Mouse (Mus musculus) olfactory bulb, adult 2 months (tissue): ENCODE results near the gene Gtf2i. TPM values are rescaled to one million over a fixed set of nuclear protein-coding genes. Genes with fewer than 3 reads are reported as not detected.
A peak's percentile ranks its signal among the peaks of the same experiment; 100 is the strongest.

Experiments used
- H3K27ac ChIP-seq: fragments of 200-500 bp; 2 replicates; pipeline ENCODE4 v1.5.1; 2012; ENCODE audit warnings: low read depth, low read length; ENCODE audit not compliant: insufficient read depth
- H3K4me1 ChIP-seq: fragments of 200-500 bp; 2 replicates; pipeline ENCODE4 v1.6.1; 2012; ENCODE audit warnings: low read length; ENCODE audit not compliant: control insufficient read depth, insufficient read depth
- H3K4me3 ChIP-seq: fragments of 200-500 bp; 2 replicates; pipeline ENCODE4 v1.5.1; 2012; ENCODE audit warnings: mild to moderate bottlenecking, low read depth, low read length, moderate library complexity; ENCODE audit not compliant: insufficient read depth
- CTCF ChIP-seq: fragments of 200-500 bp; IDR thresholded peaks from 2 replicates; pipeline ENCODE4 v1.5.1; 2012; ENCODE audit warnings: low read depth, mild to moderate bottlenecking, low read length, moderate library complexity; ENCODE audit not compliant: insufficient read depth
- POLR2A ChIP-seq: fragments of 200-500 bp; IDR thresholded peaks from 2 replicates; pipeline ENCODE4 v1.6.1; 2012; ENCODE audit warnings: mild to moderate bottlenecking, low read depth, low read length, moderate library complexity; ENCODE audit not compliant: insufficient read depth
- WGBS: fragments of 180-500 bp; shearing (Covaris S2); methylation state at CpG from one replicate; pipeline ENCODE4 v1.1.7; 2018; 5-methylcytosine and 5-hydroxymethylcytosine counted together
- polyA plus RNA-seq: library from polyadenylated mRNA; stranded (reverse); fragments of >200 nt; gene quantifications from 2 replicates; pipeline ENCODE4 v1.2.4, GENCODE M21; 2012; ENCODE audit warnings: low replicate concordance; ENCODE audit not compliant: missing spikeins, insufficient read depth, insufficient read length

Gene Gtf2i
- polyA plus RNA-seq, 1 experiment: 380 TPM

DNA sequence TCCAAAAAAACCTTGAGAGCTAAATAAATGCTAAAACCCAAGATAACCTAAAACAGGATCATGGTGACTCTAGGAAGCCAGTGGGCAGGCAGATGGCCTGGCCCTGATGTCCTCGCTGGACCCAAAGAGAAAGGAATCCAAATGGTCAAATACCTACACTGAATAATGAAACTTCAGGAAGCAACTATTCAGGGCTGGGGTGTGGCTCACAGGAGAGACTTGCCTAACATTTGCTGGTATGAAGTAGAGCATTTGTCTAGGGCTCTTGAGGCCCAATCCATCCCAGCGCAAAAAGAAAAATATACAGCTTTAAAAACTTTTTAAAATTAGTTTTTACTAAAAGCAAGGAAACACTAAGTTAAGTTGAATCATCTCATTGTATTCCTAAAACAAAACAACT is 55.6 kb downstream of the Gtf2i start:
- Histone ChIP-seq H3K4me3 (no peak overlapping the region), H3K4me1 (peaks cover 15% of the 10 kb centered on the region), H3K27ac (no peak overlapping the region)
- 94% methylated on average over 2 of the region's 2 CpGs for WGBS
- TF ChIP-seq CTCF: no peak
- no peak for TF ChIP-seq POLR2A

DNA sequence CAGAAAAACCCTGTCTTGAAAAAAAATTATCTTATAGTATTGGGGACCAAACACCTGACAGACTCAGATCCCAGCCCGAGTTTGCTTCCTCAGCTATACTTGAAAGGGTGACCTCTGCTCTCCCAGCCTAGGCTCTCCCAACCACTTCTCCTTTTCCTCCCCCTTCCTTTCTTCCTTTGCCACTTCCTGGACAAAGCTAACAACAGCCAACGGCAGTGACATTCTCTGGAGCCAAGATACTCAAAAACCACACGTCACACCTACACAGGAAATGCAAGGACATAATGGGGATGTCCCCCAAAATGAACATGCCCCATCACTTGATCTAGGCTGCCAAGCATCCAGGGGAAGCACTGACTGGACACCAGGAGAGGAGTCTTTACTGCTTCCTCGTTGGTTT is 56.2 kb downstream of the Gtf2i start:
- 62% methylated on average over 4 of the region's 4 CpGs for WGBS
- Histone ChIP-seq H3K4me1 (peaks cover 17% of the 10 kb centered on the region), H3K4me3 (no peak overlapping the region), H3K27ac (0 out of 2 replicates have a peak overlapping the region, but pooled peaks have one; percentile 12)
- no peak for TF ChIP-seq POLR2A
- TF ChIP-seq CTCF: no peak

DNA sequence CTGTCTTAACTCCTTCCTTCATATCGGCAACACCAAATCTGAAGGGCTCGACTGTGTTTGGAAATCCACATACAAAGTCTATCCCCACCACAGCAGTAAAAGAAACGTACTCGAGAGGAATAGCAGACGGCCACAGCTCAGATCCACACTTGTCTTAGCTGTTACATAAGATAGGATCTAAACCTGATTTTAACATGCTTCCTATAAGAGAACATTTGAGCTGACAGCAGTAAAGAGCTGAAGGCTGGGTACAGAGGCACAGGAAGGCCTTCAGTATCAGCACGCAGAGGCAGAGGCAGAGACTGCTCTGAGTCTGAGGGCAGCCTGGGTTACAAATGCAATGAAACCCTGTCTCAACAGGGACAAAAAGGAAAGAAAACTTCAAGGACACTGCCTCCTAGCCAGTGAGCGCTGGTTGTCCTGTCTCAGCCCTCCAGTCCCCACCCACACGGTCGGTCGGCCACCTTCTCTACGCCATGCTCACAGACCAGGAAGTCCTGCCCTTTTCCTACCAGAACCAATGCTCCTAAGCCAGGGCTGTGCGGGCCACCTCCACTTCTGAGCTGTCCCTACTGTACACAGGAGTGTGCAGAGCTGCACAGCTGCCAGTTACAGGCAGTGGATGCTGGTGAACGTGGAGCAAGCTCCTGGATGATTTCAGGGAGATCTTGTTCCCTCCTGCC is 57.1 kb downstream of the Gtf2i start:
- Histone ChIP-seq H3K4me3 (no peak overlapping the region), H3K4me1 (peaks cover 24% of the 10 kb centered on the region), H3K27ac (no peak overlapping the region; the same call in 1 of the 2 replicates)
- 86% methylated on average over 13 of the region's 13 CpGs for WGBS
- TF ChIP-seq POLR2A (no peak), CTCF (no peak)

DNA sequence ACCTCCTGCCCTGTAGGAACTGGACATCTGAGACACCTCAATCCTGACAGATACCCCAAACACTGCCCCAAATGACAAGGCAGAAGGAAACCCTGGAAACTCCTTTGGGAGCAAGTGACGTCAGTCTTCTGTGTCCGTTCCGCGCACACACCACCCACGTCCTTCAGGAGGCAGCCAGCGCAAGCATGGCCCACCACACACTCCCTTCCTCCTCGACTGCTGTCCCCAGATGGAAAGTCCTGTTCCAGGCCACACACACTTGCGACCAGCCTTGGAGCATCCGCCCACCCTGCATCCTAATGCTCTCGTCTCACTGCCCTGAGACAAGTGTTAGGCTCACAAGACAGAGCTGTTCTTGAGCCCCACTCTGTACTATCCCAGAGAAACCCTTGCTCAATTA is 59.3 kb downstream of the Gtf2i start:
- Histone ChIP-seq H3K4me3 (no peak overlapping the region), H3K4me1 (peaks cover 19% of the 10 kb centered on the region), H3K27ac (no peak overlapping the region)
- TF ChIP-seq POLR2A (no peak), CTCF (no peak)
- 70% methylated on average over 10 of the region's 10 CpGs for WGBS

DNA sequence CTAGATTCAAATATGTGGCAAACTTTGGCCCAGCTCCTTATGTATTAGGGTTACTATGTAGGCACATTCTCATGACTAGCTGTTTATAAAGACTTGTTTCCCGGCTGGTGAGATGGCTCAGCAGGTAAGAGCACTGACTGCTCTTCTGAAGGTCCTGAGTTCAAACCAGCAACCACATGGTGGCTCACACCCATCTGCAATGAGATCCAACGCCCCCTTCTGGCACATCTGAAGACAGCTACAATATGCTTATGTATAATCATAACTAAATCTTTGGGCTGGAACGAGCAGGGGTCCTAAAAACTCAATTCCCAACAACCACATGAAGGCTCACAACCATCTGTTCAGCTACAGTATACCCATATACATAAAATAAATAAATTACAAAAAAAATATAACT is 60.8 kb downstream of the Gtf2i start:
- H3K4me1 ChIP-seq: peaks cover 22% of the 10 kb centered on the region
- 74% methylated on average over 3 of the region's 3 CpGs for WGBS
- TF ChIP-seq CTCF (no peak), POLR2A (no peak)
- no peak overlapping the region for H3K4me3 ChIP-seq
- no peak overlapping the region for H3K27ac ChIP-seq

DNA sequence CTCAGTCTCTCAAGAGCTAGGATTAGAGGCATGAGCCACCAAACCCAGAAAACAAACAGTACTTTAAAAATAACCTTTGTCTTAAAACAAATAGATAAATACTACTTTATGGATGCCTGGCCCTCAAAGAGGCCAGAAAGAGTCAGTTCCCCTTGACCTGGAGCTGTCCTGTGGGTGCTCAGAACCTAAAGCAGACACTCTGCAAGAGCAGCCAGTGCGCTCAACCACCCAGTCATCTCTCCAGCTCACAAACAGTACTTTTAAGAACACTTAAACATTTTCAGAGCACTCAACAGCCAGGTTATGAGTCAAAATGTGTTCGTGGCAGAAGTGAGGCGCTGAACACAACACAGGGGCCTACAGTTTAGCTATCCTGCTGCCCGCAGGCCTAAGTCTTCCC is 63.5 kb downstream of the Gtf2i start:
- TF ChIP-seq POLR2A (no peak), CTCF (no peak)

DNA sequence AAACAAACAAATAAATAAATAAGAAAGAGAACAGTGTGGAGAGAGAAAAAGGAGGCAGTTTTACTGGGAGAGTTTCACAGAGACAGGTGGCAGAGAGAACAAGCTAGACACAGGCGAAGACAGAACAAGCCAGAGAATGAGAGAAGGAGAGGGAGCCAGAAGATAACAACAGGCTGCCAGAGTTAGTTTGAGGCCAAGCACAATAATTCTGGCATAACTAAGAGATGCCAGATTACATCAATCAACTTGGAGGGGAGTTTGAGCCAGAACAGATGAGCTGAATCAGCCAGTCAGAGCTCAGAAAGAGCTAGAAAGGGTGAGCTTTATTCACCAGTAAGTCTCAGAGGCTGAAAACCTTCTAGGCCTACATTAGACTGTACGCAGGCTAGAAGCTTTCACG is 64.0 kb downstream of the Gtf2i start:
- Histone ChIP-seq H3K4me3 (no peak overlapping the region), H3K4me1 (peaks cover 24% of the 10 kb centered on the region), H3K27ac (no peak overlapping the region)
- 79% methylated on average over 3 of the region's 3 CpGs for WGBS
- TF ChIP-seq POLR2A: no peak
- TF ChIP-seq CTCF: no peak

More for the DNA sequence above, 63.5 kb downstream of the Gtf2i start:
- 94% methylated on average over 4 of the region's 4 CpGs for WGBS
- Histone ChIP-seq H3K27ac (no peak overlapping the region), H3K4me3 (no peak overlapping the region), H3K4me1 (peaks cover 27% of the 10 kb centered on the region)

DNA sequence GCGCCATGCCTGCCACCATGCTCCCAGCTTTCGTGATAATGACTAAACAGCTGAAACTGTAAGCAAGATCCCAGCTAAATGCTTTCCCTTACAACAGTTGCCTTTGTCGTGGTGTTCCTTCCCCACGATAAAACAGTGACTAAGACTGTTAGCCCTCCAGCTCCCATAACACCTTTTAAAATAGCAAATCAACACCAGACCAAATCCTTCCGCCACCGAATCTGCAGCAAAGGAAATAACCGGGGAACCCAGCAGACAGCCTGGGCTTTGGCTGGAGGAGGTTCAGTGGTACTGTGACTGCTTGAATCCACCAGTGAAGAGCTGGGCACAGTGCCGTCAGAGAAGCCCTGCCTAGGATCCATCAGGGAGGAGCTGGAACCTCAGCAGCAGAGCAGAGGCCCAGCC is 65.3 kb downstream of the Gtf2i start:
- Histone ChIP-seq H3K27ac (peak overlapping the region; percentile 37), H3K4me1 (peaks cover 28% of the 10 kb centered on the region), H3K4me3 (no peak overlapping the region)
- 36% methylated on average over 8 of the region's 8 CpGs for WGBS
- TF ChIP-seq POLR2A (no peak), CTCF (no peak)

DNA sequence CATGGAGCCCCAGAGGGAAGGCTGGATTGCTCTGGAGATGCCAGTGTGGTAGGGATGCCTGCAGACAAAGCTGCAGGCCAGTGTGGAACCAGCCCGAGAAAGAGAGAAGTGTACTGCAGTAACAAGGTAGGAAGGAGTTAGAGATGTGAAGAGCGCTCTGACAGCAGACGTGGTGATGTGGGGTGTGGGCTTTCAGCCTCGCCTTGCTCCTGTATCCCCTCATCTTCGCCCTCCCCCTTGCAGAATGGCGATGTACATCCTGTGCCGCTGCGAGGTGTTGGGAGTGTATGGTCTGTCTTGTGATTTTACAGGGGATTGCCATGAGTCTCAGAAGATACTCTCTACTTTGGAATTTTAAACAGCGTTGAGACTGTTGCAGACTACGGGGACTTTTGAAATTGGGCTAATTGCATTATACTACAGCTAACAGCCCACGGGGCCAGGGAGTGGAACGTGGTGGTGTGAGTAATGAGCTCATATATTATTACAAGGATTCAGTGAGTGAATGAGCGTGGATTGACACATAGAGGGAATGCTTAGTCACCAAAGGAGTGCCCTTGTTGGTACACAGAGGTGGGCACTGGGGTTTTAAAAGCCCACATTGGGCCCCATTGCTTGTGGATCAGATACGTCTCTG is 65.8 kb downstream of the Gtf2i start:
- TF ChIP-seq CTCF (no peak), POLR2A (no peak)
- no peak overlapping the region for H3K4me3 ChIP-seq
- WGBS: 59% methylated on average over 14 of the region's 14 CpGs
- peaks cover 33% of the 10 kb centered on the region for H3K4me1 ChIP-seq
- 0 out of 2 replicates have a peak overlapping the region, but pooled peaks have one; percentile 37 for H3K27ac ChIP-seq

DNA sequence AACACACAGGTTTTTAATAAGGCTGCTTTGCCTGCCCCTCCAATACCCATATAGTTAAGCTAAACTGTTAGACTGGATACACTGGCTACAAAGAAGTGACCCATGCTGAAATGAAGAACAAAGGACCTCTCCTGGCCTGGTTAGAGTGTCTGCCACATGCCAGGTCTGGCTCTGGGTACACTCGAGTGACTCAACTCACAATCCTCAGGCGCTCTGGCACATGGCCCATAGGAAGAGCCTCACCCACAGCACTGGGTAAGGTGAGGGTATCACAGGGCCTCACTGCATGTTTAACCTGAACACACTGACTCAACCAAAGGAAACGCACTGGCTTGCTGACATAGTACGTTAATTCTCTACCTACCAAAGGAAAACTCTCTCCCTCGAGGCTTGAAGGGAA is 68.4 kb downstream of the Gtf2i start:
- Histone ChIP-seq H3K27ac (no peak overlapping the region), H3K4me1 (peaks cover 41% of the 10 kb centered on the region), H3K4me3 (no peak overlapping the region)
- TF ChIP-seq POLR2A (no peak), CTCF (no peak)
- WGBS: 81% methylated on average over 5 of the region's 5 CpGs
